8 mouse cellular contexts compared by ENCODE assay signal in the genomic region with DNA sequence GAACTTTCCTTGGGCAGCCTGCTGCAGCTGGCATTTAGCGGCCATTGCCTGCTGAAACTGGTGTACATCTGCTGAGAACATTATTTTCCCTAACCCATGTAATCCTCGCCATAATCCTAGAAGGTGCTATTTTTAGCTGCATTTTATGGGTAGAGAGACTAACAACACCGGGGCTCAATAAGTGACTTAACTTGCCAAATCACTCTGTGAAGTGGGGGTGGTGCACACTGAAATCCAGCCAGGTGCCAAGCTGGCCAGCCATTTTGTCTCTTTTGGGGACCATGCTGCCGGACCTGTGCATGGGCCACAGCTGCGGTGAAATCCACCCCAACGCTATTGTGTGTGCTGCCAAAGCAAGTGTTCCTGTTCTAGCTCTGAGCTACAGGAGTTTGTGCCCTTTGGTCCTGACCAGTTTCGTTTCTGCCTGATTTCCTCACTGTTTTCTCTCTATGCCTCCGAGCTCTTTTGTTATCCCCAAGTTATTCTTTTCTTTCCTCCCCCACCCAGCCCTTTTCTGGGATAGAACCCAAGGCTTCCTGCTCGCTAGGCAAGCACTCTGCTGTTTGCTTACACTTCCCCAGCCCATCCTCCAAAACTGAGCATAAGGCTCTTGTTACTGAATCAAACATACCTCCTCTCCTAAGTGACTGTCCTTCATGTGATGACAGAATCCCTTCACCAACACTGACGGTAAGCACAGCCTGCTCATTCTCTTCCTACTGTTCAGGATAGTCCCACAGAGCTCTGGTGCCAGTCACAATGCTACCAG.
A peak's percentile ranks its signal among the peaks of the same experiment; 100 is the strongest.
DNase-seq lines count a peak whose midpoint lies in the region; ATAC-seq lines count a peak whose summit lies in the region.

No protein-coding gene starts in this region.

- peak overlapping the region; percentile 46 for H3K4me2 ChIP-seq in intestine, embryonic 16.5 days (ENCODE audit: low read depth, low read length)

- intact Hi-C loops in left cerebral cortex, postnatal 14 days (cut with DNase I), result loop anchor here (5.0 kb wide), 2 partner anchors 113 to 918 kb away; partner anchors contain the start of gene Nrp1

- no peaks in the 10 kb centered on the region for H3K9me3 ChIP-seq in erythroblast, embryonic 14.5 days (ENCODE audit: control insufficient read depth, low read length)
- H3K9me3 ChIP-seq in intestine, embryonic 16.5 days (ENCODE audit: control insufficient read depth, low read length), result no peaks in the 10 kb centered on the region

- H3K27me3 ChIP-seq in erythroblast, embryonic 14.5 days (ENCODE audit: control insufficient read depth), result no peaks in the 10 kb centered on the region
- H3K27me3 ChIP-seq in intestine, embryonic 16.5 days (replicated peaks; ENCODE audit: control insufficient read depth, insufficient read depth, low read length), result no peaks in the 10 kb centered on the region

- DNase-seq in gastrocnemius, adult 8-10 months (ENCODE audit: low spot score in 2 of 2), result peak; percentile 10 to 27
- peak; percentile 36 to 44 for DNase-seq in left cerebral cortex, postnatal 14 days (ENCODE audit: low spot score in 2 of 2)
- DNase-seq in spleen, postnatal 10 days (ENCODE audit: low spot score in 2 of 2), result no peak
- no peak for DNase-seq in adrenal gland, postnatal 25 days

- peak overlapping the region; percentile 96 for H3K27ac ChIP-seq in intestine, embryonic 16.5 days (ENCODE audit: low read length)

- 40% methylated on average over 10 of the region's 10 CpGs for WGBS in intestine, embryonic 16.5 days

- H3K4me3 ChIP-seq in erythroblast, embryonic 14.5 days (replicated peaks), result peak overlapping the region; percentile 20
- peak overlapping the region; percentile 43 for H3K4me3 ChIP-seq in intestine, embryonic 16.5 days (ENCODE audit: low read length)

- no peaks in the 10 kb centered on the region for H3K4me1 ChIP-seq in erythroblast, embryonic 14.5 days (ENCODE audit: control insufficient read depth)
- peaks cover 17% of the 10 kb centered on the region for H3K4me1 ChIP-seq in intestine, embryonic 16.5 days (ENCODE audit: control insufficient read depth, insufficient read depth, low read length)

- no peak for ATAC-seq in erythroblast, adult 5-6 weeks (replicated peaks; ENCODE audit: low FRiP score, poor library complexity, severe bottlenecking)
- no peak for ATAC-seq in intestine, embryonic 16.5 days
- ATAC-seq in megakaryocyte, adult 5-6 weeks (ENCODE audit: poor library complexity, severe bottlenecking), result 0 out of 2 replicates have a peak, but pooled peaks have one; percentile 3

- H3K36me3 ChIP-seq in erythroblast, embryonic 14.5 days (ENCODE audit: control insufficient read depth), result no peaks in the 10 kb centered on the region; the same call in 1 of the 2 replicates
- no peaks in the 10 kb centered on the region for H3K36me3 ChIP-seq in intestine, embryonic 16.5 days (ENCODE audit: control insufficient read depth, insufficient read depth, low read length)

- peak overlapping the region; percentile 61 for H3K9ac ChIP-seq in intestine, embryonic 16.5 days (ENCODE audit: low read depth, low read length)

Comparison
In these comparisons a context has a peak if more than half of its experiments do, and no peak if none do; other contexts are left out.
1. DNase-seq: peak in gastrocnemius, adult 8-10 months (2 of 2) and left cerebral cortex, postnatal 14 days (2 of 2); none in spleen, postnatal 10 days (0 of 2) and adrenal gland, postnatal 25 days (single experiment).